ENCODE assay signal across 21 mouse cellular contexts in genomic region chr6:144010285-144010684, GRCm38 (mm10).
"Had no signal": no experiment of that assay in that cellular context is flagged by ENCODE, and none has a peak within 500 bp of the region (broad histone marks: within the 10 kb centered on the region; RNA-seq: fewer than 3 reads in every experiment).

No protein-coding gene starts in this region.

- H3K9ac ChIP-seq: heart, embryonic 12.5 days; hindbrain, embryonic 14.5 days; intestine, embryonic 15.5 days; limb, embryonic 13.5 days; limb, embryonic 15.5 days; liver, embryonic 12.5 days; liver, embryonic 14.5 days had no signal

- H3K4me1 ChIP-seq: heart, embryonic 10.5 days; heart, embryonic 12.5 days; intestine, embryonic 15.5 days; limb, embryonic 15.5 days; liver, embryonic 12.5 days had no signal

- DNase-seq: gastrocnemius, postnatal 14 days; gastrocnemius, postnatal 36 days; heart, adult 18-20 months; heart, postnatal 10 days; heart, postnatal 36 days; kidney, adult 18-20 months; kidney, adult 8-10 months; kidney, postnatal 10 days; kidney, postnatal 25 days; kidney, postnatal 4 days; left cerebral cortex, postnatal 4 days had no signal

- H3K4me3 ChIP-seq: heart, embryonic 10.5 days; heart, embryonic 12.5 days; intestine, embryonic 15.5 days; layer of hippocampus, adult 2 months; left cerebral cortex, adult 2 months; limb, embryonic 13.5 days; limb, embryonic 15.5 days; liver, embryonic 12.5 days had no signal

- H3K27ac ChIP-seq: heart, embryonic 10.5 days; hindbrain, embryonic 14.5 days; intestine, embryonic 15.5 days; layer of hippocampus, adult 2 months; left cerebral cortex, adult 2 months; limb, embryonic 13.5 days; limb, embryonic 15.5 days; liver, embryonic 12.5 days; liver, embryonic 14.5 days had no signal

- H3K27me3 ChIP-seq: heart, embryonic 12.5 days; intestine, embryonic 15.5 days; limb, embryonic 13.5 days; limb, embryonic 15.5 days; liver, embryonic 12.5 days had no signal

- H3K9me3 ChIP-seq: heart, embryonic 10.5 days; intestine, embryonic 15.5 days; limb, embryonic 13.5 days; limb, embryonic 15.5 days; liver, embryonic 12.5 days had no signal

- H3K4me2 ChIP-seq: heart, embryonic 12.5 days; hindbrain, embryonic 14.5 days; intestine, embryonic 15.5 days; limb, embryonic 13.5 days; limb, embryonic 15.5 days; liver, embryonic 12.5 days had no signal

- H3K36me3 ChIP-seq: heart, embryonic 10.5 days; intestine, embryonic 15.5 days; limb, embryonic 15.5 days; liver, embryonic 12.5 days had no signal
